Mouse (Mus musculus) T-helper 17 cell (primary cell): ENCODE data around the gene Stk33.

Experiments used
- in situ Hi-C, 2 experiments: fragments of 300-600 bp; cut with MboI, MseI; formaldehyde crosslinking; loops; 1 replicate in 1 of 2; 2 replicates in 1 of 2; pipeline ENCODE4 v1.15.1; 2025; ENCODE audit warnings: high pct_unique_total_duplicates in 2 of 2

Stk33 gene

GRCm38 (mm10) chr7:109255506-109256352 is 183.2 kb downstream of the Stk33 start:
- in situ Hi-C loops, result no loop called here

GRCm38 (mm10) chr7:109251418-109251817 is 187.5 kb downstream of the Stk33 start:
- in situ Hi-C loops, result no loop called here

GRCm38 (mm10) chr7:109244776-109245175 is 194.1 kb downstream of the Stk33 start:
- in situ Hi-C loops, result no loop called here

GRCm38 (mm10) chr7:109241313-109241712 is 197.6 kb downstream of the Stk33 start:
- in situ Hi-C loops, result no loop called here

- in situ Hi-C loops, result no loop called here
Observed at GRCm38 (mm10) chr7:109239346-109239745, 199.5 kb downstream of the Stk33 start.

- in situ Hi-C loops, result no loop called here
Observed at GRCm38 (mm10) chr7:109238724-109239123, 200.2 kb downstream of the Stk33 start.

- in situ Hi-C loops, result loop anchor here in 1 of 2 experiments (5.0 kb wide), 1 partner anchor 202 kb away; the partner anchor contains the start of gene Stk33
Observed at GRCm38 (mm10) chr7:109234882-109235640, 203.8 kb downstream of the Stk33 start.

- in situ Hi-C loops, result loop anchor here in 1 of 2 experiments (5.0 kb wide), 1 partner anchor 203 kb away; the partner anchor contains the start of gene Stk33
Observed at GRCm38 (mm10) chr7:109234476-109234875, 204.4 kb downstream of the Stk33 start.

- in situ Hi-C loops, result loop anchor here in 1 of 2 experiments (5.0 kb wide), 1 partner anchor 205 kb away; the partner anchor contains the start of gene Stk33
Observed at GRCm38 (mm10) chr7:109231881-109232321, 207.0 kb downstream of the Stk33 start.

- in situ Hi-C loops, result loop anchor here in 1 of 2 experiments (5.0 kb wide), 1 partner anchor 206 kb away; the partner anchor contains the start of gene Stk33
Observed at GRCm38 (mm10) chr7:109231307-109231706, 207.6 kb downstream of the Stk33 start.

- in situ Hi-C loops, result loop anchor here in 1 of 2 experiments (5.0 kb wide), 1 partner anchor 206 kb away; the partner anchor contains the start of gene Stk33
Observed at GRCm38 (mm10) chr7:109230806-109231205, 208.1 kb downstream of the Stk33 start.
